Mouse (Mus musculus): ENCODE data around the gene Set. TPM values are rescaled to one million over a fixed set of nuclear protein-coding genes. Genes with fewer than 3 reads are reported as not detected.
A peak's percentile ranks its signal among the peaks of the same experiment; 100 is the strongest.

The Set gene
- total RNA-seq, 2 experiments from 2014 or later, result 186 to 193 TPM

GRCm38 (mm10) chr2:30056736-30057135 is 442 bp upstream of the Set start:
- intact Hi-C loops (cut with DNase I), result no loop called here
- DNase-seq (ENCODE audit: low spot score in 2 of 2), result no peak

- no peak for DNase-seq (ENCODE audit: low spot score in 2 of 2)
- intact Hi-C loops (cut with DNase I), result no loop called here
Measured at GRCm38 (mm10) chr2:30058418-30058817, 1.2 kb downstream of the Set start.

GRCm38 (mm10) chr2:30061215-30062166 is 4.3 kb downstream of the Set start:
- no peak for DNase-seq (ENCODE audit: low spot score in 2 of 2)

GRCm38 (mm10) chr2:30062249-30063093 is 5.3 kb downstream of the Set start:
- peak; percentile 26 to 42 for DNase-seq (ENCODE audit: low spot score in 2 of 2)
- intact Hi-C loops (cut with DNase I), result no loop called here

More at GRCm38 (mm10) chr2:30061215-30062166, 4.3 kb downstream of the Set start:
- intact Hi-C loops (cut with DNase I), result no loop called here

DNA sequence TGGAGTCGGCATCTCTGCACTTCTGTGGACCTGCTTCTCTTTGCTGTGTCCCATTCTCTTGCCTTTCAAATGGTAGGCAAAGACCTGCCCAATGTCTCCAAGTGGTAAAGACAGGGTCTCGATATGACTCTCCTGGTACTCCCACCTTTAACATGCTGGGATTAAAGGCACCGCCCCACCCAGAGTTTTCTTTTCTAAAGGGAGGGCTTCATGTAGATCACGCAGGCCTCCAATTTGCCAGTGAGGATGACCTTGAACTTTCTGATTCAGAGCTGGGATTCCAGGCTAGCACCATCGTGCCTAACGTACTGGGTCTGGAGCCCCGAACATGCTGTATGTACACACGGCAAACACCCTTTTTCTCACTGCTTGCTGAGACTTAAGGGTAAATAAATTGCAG is 6.1 kb downstream of the Set start:
- no peak for DNase-seq (ENCODE audit: low spot score in 2 of 2)
- intact Hi-C loops (cut with DNase I), result no loop called here

- no peak for DNase-seq (ENCODE audit: low spot score in 2 of 2)
- intact Hi-C loops (cut with DNase I), result no loop called here
Measured at GRCm38 (mm10) chr2:30063791-30064190, 6.6 kb downstream of the Set start.

- intact Hi-C loops (cut with DNase I), result no loop called here
- DNase-seq (ENCODE audit: low spot score in 2 of 2), result no peak
Measured at GRCm38 (mm10) chr2:30064298-30064697, 7.1 kb downstream of the Set start.

GRCm38 (mm10) chr2:30066046-30066901 is 9.1 kb downstream of the Set start:
- intact Hi-C loops (cut with DNase I), result loop anchor here (2.0 to 5.0 kb wide), 3 partner anchors 17 to 297 kb away; partner anchors contain the start of genes Wdr34 and Zer1

DNA sequence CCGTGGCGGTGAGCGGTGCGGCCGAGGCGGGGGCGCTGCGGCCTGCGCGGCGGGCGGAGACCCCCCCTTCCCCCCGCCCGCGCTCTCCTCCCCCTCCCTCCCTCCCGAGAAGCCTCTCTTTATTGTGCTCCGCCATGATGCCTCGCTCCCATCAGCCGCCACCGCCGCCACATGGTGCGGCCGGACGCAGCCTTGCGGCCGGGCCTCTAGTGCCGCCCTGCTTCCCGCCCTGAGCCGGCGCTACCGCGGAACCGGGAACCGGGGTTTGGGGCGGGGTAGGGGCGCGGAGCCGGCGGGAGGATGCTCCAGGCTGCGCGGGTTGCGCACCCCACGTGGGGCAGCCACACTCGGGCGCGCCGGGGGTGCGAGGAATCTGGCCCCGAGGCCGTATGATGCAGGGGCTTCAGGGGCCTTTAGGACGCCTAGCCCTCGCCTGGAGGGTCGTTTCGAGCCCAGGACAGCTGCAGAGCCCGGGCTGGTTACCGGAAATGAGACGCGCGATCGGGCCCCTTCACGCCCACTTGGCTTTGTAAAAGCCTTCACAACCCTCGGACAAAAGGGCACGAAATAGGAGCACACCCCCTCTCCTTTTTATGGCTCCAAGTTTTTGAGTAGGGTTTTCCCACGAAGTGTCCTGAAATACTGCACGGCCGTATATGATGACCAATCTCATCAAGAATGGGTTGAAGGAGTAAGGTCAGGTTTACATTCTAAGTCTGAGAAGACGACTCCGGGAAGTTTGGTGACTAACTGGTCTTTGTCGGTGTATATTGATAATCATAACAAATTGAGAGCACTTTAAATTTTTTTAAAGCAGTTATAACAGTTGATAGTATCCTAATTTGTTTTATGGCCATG is 10.1 kb downstream of the Set start:
- DNase-seq (ENCODE audit: low spot score in 2 of 2), result peak; percentile 43 to 49

More at GRCm38 (mm10) chr2:30066046-30066901, 9.1 kb downstream of the Set start:
- DNase-seq (ENCODE audit: low spot score in 2 of 2), result peak; percentile 93

GRCm38 (mm10) chr2:30067962-30068361 is 10.8 kb downstream of the Set start:
- intact Hi-C loops (cut with DNase I), result loop anchor here (2.0 to 5.0 kb wide), 3 partner anchors 19 to 295 kb away; partner anchors contain the start of genes Wdr34 and Zer1
- DNase-seq (ENCODE audit: low spot score in 2 of 2), result no peak

More for the DNA sequence above, 10.1 kb downstream of the Set start:
- intact Hi-C loops (cut with DNase I), result loop anchor here (2.0 to 5.0 kb wide), 3 partner anchors 18 to 296 kb away; partner anchors contain the start of genes Wdr34 and Zer1

DNA sequence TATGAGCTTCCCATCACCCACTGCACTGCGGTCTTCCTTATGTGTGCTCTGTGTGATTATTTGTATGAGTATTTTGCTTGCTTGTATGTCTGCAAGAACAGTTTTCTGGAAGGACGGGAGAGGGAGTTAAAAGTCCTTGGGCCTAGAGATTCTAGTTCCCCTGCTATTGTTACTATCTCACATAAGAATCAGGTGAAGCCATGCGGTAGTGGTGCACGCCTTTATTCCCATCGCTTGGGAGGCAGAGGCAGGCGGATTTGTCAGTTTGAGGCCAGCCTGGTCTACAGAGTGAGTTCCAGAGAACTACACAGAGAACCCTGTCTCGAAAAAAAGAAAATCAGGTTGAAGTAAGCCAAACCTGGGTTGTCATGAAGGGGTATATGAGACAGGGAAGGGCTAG is 15.7 kb downstream of the Set start:
- DNase-seq (ENCODE audit: low spot score in 2 of 2), result no peak

GRCm38 (mm10) chr2:30073285-30073684 is 16.1 kb downstream of the Set start:
- intact Hi-C loops (cut with DNase I), result no loop called here
- DNase-seq (ENCODE audit: low spot score in 2 of 2), result no peak

More for the DNA sequence above, 15.7 kb downstream of the Set start:
- intact Hi-C loops (cut with DNase I), result no loop called here

- intact Hi-C loops (cut with DNase I), result no loop called here
- DNase-seq (ENCODE audit: low spot score in 2 of 2), result no peak
Measured at GRCm38 (mm10) chr2:30075625-30076024, 18.4 kb downstream of the Set start.

DNA sequence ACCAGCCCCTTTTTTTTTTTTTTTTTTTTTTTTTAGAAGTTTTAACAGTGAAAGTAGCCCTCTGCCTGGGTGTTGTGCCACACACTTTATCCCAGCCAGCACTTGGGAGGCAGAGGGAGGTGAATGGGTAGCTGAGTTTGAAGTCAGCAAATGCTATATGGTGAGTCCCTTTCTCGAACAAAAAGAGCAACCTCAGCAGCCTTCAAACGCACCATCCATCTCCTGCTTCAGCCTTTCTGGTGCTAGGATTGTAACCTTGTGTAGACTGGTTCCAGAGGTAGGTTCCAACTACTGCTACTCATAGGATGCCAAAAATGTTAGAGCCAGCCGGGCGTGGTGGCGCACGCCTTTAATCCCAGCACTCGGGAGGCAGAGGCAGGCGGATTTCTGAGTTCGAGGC is 19.3 kb downstream of the Set start:
- no peak for DNase-seq (ENCODE audit: low spot score in 2 of 2)
- intact Hi-C loops (cut with DNase I), result no loop called here

GRCm38 (mm10) chr2:30076959-30077358 is 19.8 kb downstream of the Set start:
- DNase-seq (ENCODE audit: low spot score in 2 of 2), result no peak
- intact Hi-C loops (cut with DNase I), result no loop called here

GRCm38 (mm10) chr2:30077502-30078348 is 20.5 kb downstream of the Set start, which contains the start of gene Pkn3:
Gene Pkn3 (plus strand): TSS chr2:30077684.
- peak; percentile 72 to 75 for DNase-seq (ENCODE audit: low spot score in 2 of 2)
- intact Hi-C loops (cut with DNase I), result loop anchor here (2.0 kb wide), 1 partner anchor 85 kb away; no protein-coding TSS in a partner anchor

DNA sequence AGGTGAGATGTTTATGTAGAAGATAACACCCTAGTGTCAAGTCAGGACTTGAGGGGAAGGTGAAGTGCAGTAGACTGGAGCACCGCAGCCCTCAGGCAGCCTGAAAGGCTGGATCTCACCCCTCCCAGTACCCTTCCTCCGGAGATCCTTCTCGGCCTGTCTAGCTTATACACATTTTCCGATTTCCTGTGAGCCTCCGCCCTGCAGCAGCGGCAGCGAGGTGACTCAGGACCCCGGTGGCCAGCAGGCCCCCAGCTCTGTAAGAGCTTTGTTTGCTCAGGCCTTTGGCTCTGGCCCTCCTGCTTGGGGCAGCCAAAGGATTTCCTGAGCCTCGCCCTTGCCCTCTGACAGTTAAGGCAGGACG is 21.2 kb downstream of the Set start:
- no peak for DNase-seq (ENCODE audit: low spot score in 2 of 2)
- intact Hi-C loops (cut with DNase I), result loop anchor here (2.0 kb wide), 1 partner anchor 84 kb away; no protein-coding TSS in a partner anchor

Measured in left cerebral cortex, postnatal 25 days (tissue).